Mouse (Mus musculus): Measurements from ENCODE around the gene Arrdc5. TPM values are rescaled to one million over a fixed set of nuclear protein-coding genes. Genes with fewer than 3 reads are reported as not detected.
A peak's percentile ranks its signal among the peaks of the same experiment; 100 is the strongest.

Gene Arrdc5
- polyA plus RNA-seq, 1 experiment: not detected

GRCm38 (mm10) chr17:56309191-56309945, 9.3 kb upstream of the Arrdc5 start:
- no peak for TF ChIP-seq CTCF (IDR thresholded peaks at IDR 0.05; ENCODE audit: control insufficient read depth, insufficient read depth, low read length)
- TF ChIP-seq POLR2A (IDR thresholded peaks at IDR 0.05; ENCODE audit: borderline replicate concordance, control insufficient read depth, low read depth, low read length): no peak
- H3K4me1 ChIP-seq (ENCODE audit: control insufficient read depth, insufficient read depth, low read length): no peaks in the 10 kb centered on the region; the same call in 1 of the 2 replicates
- WGBS: 81% methylated on average over 15 of the region's 15 CpGs
- no peak overlapping the region for H3K4me3 ChIP-seq (replicated peaks; ENCODE audit: control insufficient read depth, low read depth, low read length)
- H3K27ac ChIP-seq (ENCODE audit: control insufficient read depth, insufficient read depth, low read depth, low read length, poor library complexity): peak overlapping the region; percentile 77

GRCm38 (mm10) chr17:56308088-56308487, 8.0 kb upstream of the Arrdc5 start:
- no peaks in the 10 kb centered on the region; the same call in 1 of the 2 replicates for H3K4me1 ChIP-seq (ENCODE audit: control insufficient read depth, insufficient read depth, low read length)
- TF ChIP-seq POLR2A (IDR thresholded peaks at IDR 0.05; ENCODE audit: borderline replicate concordance, control insufficient read depth, low read depth, low read length): no peak
- TF ChIP-seq CTCF (IDR thresholded peaks at IDR 0.05; ENCODE audit: control insufficient read depth, insufficient read depth, low read length): no peak
- H3K27ac ChIP-seq (ENCODE audit: control insufficient read depth, insufficient read depth, low read depth, low read length, poor library complexity): peak overlapping the region; percentile 19; the same call in 1 of the 2 replicates
- WGBS: 82% methylated on average over 6 of the region's 6 CpGs
- no peak overlapping the region for H3K4me3 ChIP-seq (replicated peaks; ENCODE audit: control insufficient read depth, low read depth, low read length)

GRCm38 (mm10) chr17:56305826-56306225, 5.7 kb upstream of the Arrdc5 start:
- WGBS: 74% methylated on average over 8 of the region's 8 CpGs
- TF ChIP-seq POLR2A (IDR thresholded peaks at IDR 0.05; ENCODE audit: borderline replicate concordance, control insufficient read depth, low read depth, low read length): no peak
- peak; percentile 35 for TF ChIP-seq CTCF (IDR thresholded peaks at IDR 0.05; ENCODE audit: control insufficient read depth, insufficient read depth, low read length)
- Histone ChIP-seq H3K4me1 (ENCODE audit: control insufficient read depth, insufficient read depth, low read length) (no peaks in the 10 kb centered on the region; the same call in 1 of the 2 replicates), H3K4me3 (replicated peaks; ENCODE audit: control insufficient read depth, low read depth, low read length) (no peak overlapping the region), H3K27ac (ENCODE audit: control insufficient read depth, insufficient read depth, low read depth, low read length, poor library complexity) (no peak overlapping the region)

GRCm38 (mm10) chr17:56305156-56305555, 5.1 kb upstream of the Arrdc5 start:
- TF ChIP-seq POLR2A (IDR thresholded peaks at IDR 0.05; ENCODE audit: borderline replicate concordance, control insufficient read depth, low read depth, low read length): no peak
- no peak for TF ChIP-seq CTCF (IDR thresholded peaks at IDR 0.05; ENCODE audit: control insufficient read depth, insufficient read depth, low read length)
- 46% methylated on average over 9 of the region's 9 CpGs for WGBS
- Histone ChIP-seq H3K27ac (ENCODE audit: control insufficient read depth, insufficient read depth, low read depth, low read length, poor library complexity) (no peak overlapping the region), H3K4me1 (ENCODE audit: control insufficient read depth, insufficient read depth, low read length) (no peaks in the 10 kb centered on the region; the same call in 1 of the 2 replicates), H3K4me3 (replicated peaks; ENCODE audit: control insufficient read depth, low read depth, low read length) (peak overlapping the region; percentile 97)

GRCm38 (mm10) chr17:56304718-56305117, 4.6 kb upstream of the Arrdc5 start:
- 12% methylated on average over 11 of the region's 11 CpGs for WGBS
- H3K4me1 ChIP-seq (ENCODE audit: control insufficient read depth, insufficient read depth, low read length): no peaks in the 10 kb centered on the region; the same call in 1 of the 2 replicates

GRCm38 (mm10) chr17:56303847-56304586, 3.9 kb upstream of the Arrdc5 start:
- TF ChIP-seq POLR2A (IDR thresholded peaks at IDR 0.05; ENCODE audit: borderline replicate concordance, control insufficient read depth, low read depth, low read length): no peak; the same call in 1 of the 2 replicates
- TF ChIP-seq CTCF (IDR thresholded peaks at IDR 0.05; ENCODE audit: control insufficient read depth, insufficient read depth, low read length): no peak
- Histone ChIP-seq H3K4me3 (replicated peaks; ENCODE audit: control insufficient read depth, low read depth, low read length) (peak overlapping the region; percentile 97), H3K27ac (ENCODE audit: control insufficient read depth, insufficient read depth, low read depth, low read length, poor library complexity) (peak overlapping the region; percentile 79), H3K4me1 (ENCODE audit: control insufficient read depth, insufficient read depth, low read length) (no peaks in the 10 kb centered on the region; the same call in 1 of the 2 replicates)
- WGBS: under 1% methylated on average over 68 of the region's 68 CpGs

More at GRCm38 (mm10) chr17:56304718-56305117, 4.6 kb upstream of the Arrdc5 start:
- Histone ChIP-seq H3K4me3 (replicated peaks; ENCODE audit: control insufficient read depth, low read depth, low read length) (peak overlapping the region; percentile 97), H3K27ac (ENCODE audit: control insufficient read depth, insufficient read depth, low read depth, low read length, poor library complexity) (no peak overlapping the region)
- TF ChIP-seq CTCF (IDR thresholded peaks at IDR 0.05; ENCODE audit: control insufficient read depth, insufficient read depth, low read length) (no peak), POLR2A (IDR thresholded peaks at IDR 0.05; ENCODE audit: borderline replicate concordance, control insufficient read depth, low read depth, low read length) (no peak)

GRCm38 (mm10) chr17:56303160-56303846, 3.2 kb upstream of the Arrdc5 start, which contains the start of gene Uhrf1:
Uhrf1 (plus strand) TSS chr17:56303321.
- Histone ChIP-seq H3K4me1 (ENCODE audit: control insufficient read depth, insufficient read depth, low read length) (no peaks in the 10 kb centered on the region; the same call in 1 of the 2 replicates), H3K27ac (ENCODE audit: control insufficient read depth, insufficient read depth, low read depth, low read length, poor library complexity) (peak within 1 kb of the TSS; percentile 79), H3K4me3 (replicated peaks; ENCODE audit: control insufficient read depth, low read depth, low read length) (peak within 1 kb of the TSS; percentile 97)
- under 1% methylated on average over 43 of the region's 43 CpGs for WGBS
- TF ChIP-seq POLR2A (IDR thresholded peaks at IDR 0.05; ENCODE audit: borderline replicate concordance, control insufficient read depth, low read depth, low read length) (peak; percentile 54; the same call in 1 of the 2 replicates), CTCF (IDR thresholded peaks at IDR 0.05; ENCODE audit: control insufficient read depth, insufficient read depth, low read length) (no peak)

All from bone marrow, adult 2 months (tissue).